Comparison of ENCODE assay signal across 8 mouse cellular contexts in genomic region chr4:132344403-132345134, GRCm38 (mm10). TPM values are rescaled to one million over a fixed set of nuclear protein-coding genes. Genes with fewer than 3 reads are reported as not detected.
DNase-seq lines count a peak whose midpoint lies in the region; ATAC-seq and TF ChIP-seq lines count a peak whose summit lies in the region.

No protein-coding gene starts in this region.

- H3K4me3 ChIP-seq in lung, embryonic 15.5 days = peak overlapping the region; percentile 77
- peak overlapping the region; percentile 89 for H3K4me3 ChIP-seq in bone marrow, adult 2 months (replicated peaks; ENCODE audit: control insufficient read depth, low read depth, low read length)
- peak overlapping the region; percentile 75 for H3K4me3 ChIP-seq in heart, postnatal 0 days (ENCODE audit: low read depth, low read length)

- no peak overlapping the region for H3K27ac ChIP-seq in lung, embryonic 15.5 days
- peak overlapping the region; percentile 91 for H3K27ac ChIP-seq in bone marrow, adult 2 months (ENCODE audit: control insufficient read depth, insufficient read depth, low read depth, low read length, poor library complexity)
- no peak overlapping the region for H3K27ac ChIP-seq in heart, postnatal 0 days (ENCODE audit: low read depth)

- H3K4me1 ChIP-seq in lung, embryonic 15.5 days = peaks cover 25% of the 10 kb centered on the region
- peaks cover 1% of the 10 kb centered on the region for H3K4me1 ChIP-seq in bone marrow, adult 2 months (ENCODE audit: control insufficient read depth, insufficient read depth, low read length)
- peaks cover 13% of the 10 kb centered on the region for H3K4me1 ChIP-seq in heart, postnatal 0 days (ENCODE audit: control insufficient read depth, insufficient read depth)

- 3% methylated on average over 13 of the region's 13 CpGs for WGBS in lung, embryonic 15.5 days
- WGBS in bone marrow, adult 2 months = 2% methylated on average over 13 of the region's 13 CpGs
- WGBS in heart, postnatal 0 days = 7% methylated on average over 13 of the region's 13 CpGs

- TF ChIP-seq CTCF in bone marrow, adult 2 months (IDR thresholded peaks at IDR 0.05; ENCODE audit: control insufficient read depth, insufficient read depth, low read length) = no peak
- TF ChIP-seq CTCF in heart, postnatal 0 days (IDR thresholded peaks at IDR 0.05; ENCODE audit: low read depth) = no peak

- H3K27me3 ChIP-seq in lung, embryonic 15.5 days = no peaks in the 10 kb centered on the region
- H3K27me3 ChIP-seq in heart, postnatal 0 days (ENCODE audit: control insufficient read depth, insufficient read depth, low read length) = no peaks in the 10 kb centered on the region

- TF ChIP-seq EP300 in heart, postnatal 0 days (IDR thresholded peaks at IDR 0.05; ENCODE audit: low read depth) = no peak

- peak overlapping the region; percentile 81 for H3K4me2 ChIP-seq in lung, embryonic 15.5 days
- peak overlapping the region; percentile 89 for H3K4me2 ChIP-seq in heart, postnatal 0 days (ENCODE audit: low read depth, low read length)

- no peak for TF ChIP-seq POLR2A in bone marrow, adult 2 months (IDR thresholded peaks at IDR 0.05; ENCODE audit: borderline replicate concordance, control insufficient read depth, low read depth, low read length)

- no peak for DNase-seq in lung, postnatal 4 days
- no peak for DNase-seq in heart, postnatal 0 days (ENCODE audit: low spot score)
- DNase-seq in lung, postnatal 36 days = peak; percentile 7
- no peak for DNase-seq in layer of hippocampus, postnatal 25 days (ENCODE audit: extremely low spot score in 1 of 2, low spot score in 1 of 2)
- DNase-seq in gastrocnemius, postnatal 4 days (ENCODE audit: low spot score in 2 of 2) = no peak
- no peak for DNase-seq in B cell, adult 2 months

- peak overlapping the region; percentile 80 for H3K9ac ChIP-seq in lung, embryonic 15.5 days
- H3K9ac ChIP-seq in heart, postnatal 0 days (replicated peaks; ENCODE audit: low read depth, low read length) = peak overlapping the region; percentile 74

- ATAC-seq in lung, embryonic 15.5 days (ENCODE audit: borderline replicate concordance, extremely low read depth, low FRiP score, low TSS enrichment) = 0 out of 2 replicates have a peak, but pooled peaks have one; percentile 7
- 0 out of 2 replicates have a peak, but pooled peaks have one; percentile 2 for ATAC-seq in heart, postnatal 0 days (ENCODE audit: insufficient read depth, low read depth)

- peaks cover 5% of the 10 kb centered on the region; the same call in 1 of the 2 replicates for H3K36me3 ChIP-seq in lung, embryonic 15.5 days
- 0 out of 2 replicates have a peak, but pooled peaks cover 3% of the 10 kb centered on the region for H3K36me3 ChIP-seq in heart, postnatal 0 days (replicated peaks; ENCODE audit: control insufficient read depth, insufficient read depth, low read length)

- no peaks in the 10 kb centered on the region for H3K9me3 ChIP-seq in lung, embryonic 15.5 days
- H3K9me3 ChIP-seq in heart, postnatal 0 days (replicated peaks; ENCODE audit: control insufficient read depth, low read length) = no peaks in the 10 kb centered on the region

RNA-seq across cellular contexts. Expression of gene Rcc1, which starts 8.8 kb away (rescaled TPM):
- 89.2 and 92.6 TPM in 2 replicates for polyA plus RNA-seq in lung, embryonic 15.5 days (2015; fragmentation: Nextera tagmentation; extraction: Ambion mirVana)
- polyA plus RNA-seq in bone marrow, adult 2 months (2011; ENCODE audit: insufficient read depth, insufficient read length, low replicate concordance, missing spikeins) = 48.8 and 58.7 TPM in 2 replicates
- 20.6 and 20.8 TPM in 2 replicates for total RNA-seq in heart, postnatal 0 days (2014; rRNA removed; ENCODE audit: low replicate concordance)
- polyA plus RNA-seq in heart, postnatal 0 days (2015; fragmentation: Nextera tagmentation; extraction: Ambion mirVana) = 17.1 and 18.6 TPM in 2 replicates
- 10 to 100 TPM; 11.1 to 13.1 TPM for total RNA-seq in layer of hippocampus, postnatal 25 days (2021)
- 10 to 100 TPM; 25.3 to 27.7 TPM for total RNA-seq in gastrocnemius, postnatal 4 days (2021)

RNA-seq across cellular contexts. Expression of gene Trnau1ap, which starts 15.2 kb away (rescaled TPM):
- polyA plus RNA-seq in lung, embryonic 15.5 days (2015; fragmentation: Nextera tagmentation; extraction: Ambion mirVana) = 67.2 and 75.0 TPM in 2 replicates
- 32.1 and 40.3 TPM in 2 replicates for polyA plus RNA-seq in bone marrow, adult 2 months (2011; ENCODE audit: insufficient read depth, insufficient read length, low replicate concordance, missing spikeins)
- 51.3 and 69.0 TPM in 2 replicates for total RNA-seq in heart, postnatal 0 days (2014; rRNA removed; ENCODE audit: low replicate concordance)
- polyA plus RNA-seq in heart, postnatal 0 days (2015; fragmentation: Nextera tagmentation; extraction: Ambion mirVana) = 63.2 and 65.1 TPM in 2 replicates
- total RNA-seq in layer of hippocampus, postnatal 25 days (2021) = 10 to 100 TPM; 19.6 to 23.2 TPM
- total RNA-seq in gastrocnemius, postnatal 4 days (2021) = 10 to 100 TPM; 25.0 to 26.6 TPM

RNA-seq across cellular contexts. Expression of gene Rab42, which starts 41.4 kb away (rescaled TPM):
- 1.4 and 2.5 TPM in 2 replicates for polyA plus RNA-seq in lung, embryonic 15.5 days (2015; fragmentation: Nextera tagmentation; extraction: Ambion mirVana)
- not detected in 2 replicates for polyA plus RNA-seq in bone marrow, adult 2 months (2011; ENCODE audit: insufficient read depth, insufficient read length, low replicate concordance, missing spikeins)
- 1.2 TPM in 1 of 2 replicates, not detected in the other for total RNA-seq in heart, postnatal 0 days (2014; rRNA removed; ENCODE audit: low replicate concordance)
- polyA plus RNA-seq in heart, postnatal 0 days (2015; fragmentation: Nextera tagmentation; extraction: Ambion mirVana) = 2.9 and 3.9 TPM in 2 replicates
- 1 to 10 TPM; 1.7 TPM for total RNA-seq in layer of hippocampus, postnatal 25 days (2021)
- 1 to 10 TPM; 1.0 to 1.3 TPM for total RNA-seq in gastrocnemius, postnatal 4 days (2021)
